Mouse (Mus musculus) intestine, embryonic 14.5 days (tissue): ENCODE data around the gene Ppm1n. TPM values are rescaled to one million over a fixed set of nuclear protein-coding genes. Genes with fewer than 3 reads are reported as not detected.

Source experiments
- ATAC-seq: fragments of 200-750 bp; cut with Nextera tagmentation; replicated peaks from 2 replicates; pipeline ENCODE4 v1.8.0; 2017; ENCODE audit warnings: low read depth, moderate number of reproducible peaks, moderate TSS enrichment, moderate library complexity; ENCODE audit not compliant: low FRiP score, low TSS enrichment
- DNase-seq: peaks from one replicate; pipeline ENCODE4 v3.0.0-alpha.2; 2018; ENCODE audit warnings: low spot score
- H3K27ac ChIP-seq: fragments of 300-500 bp; sonication (generic); 2 replicates; pipeline ENCODE4 v1.5.1; 2014; ENCODE audit warnings: low read depth, mild to moderate bottlenecking, control low read depth
- H3K27me3 ChIP-seq: fragments of 300-500 bp; sonication (generic); replicated peaks from 2 replicates; pipeline ENCODE4 v1.6.1; 2014; ENCODE audit warnings: low read length, control low read depth; ENCODE audit not compliant: control insufficient read depth, insufficient read depth
- H3K36me3 ChIP-seq: fragments of 300-500 bp; sonication (generic); 2 replicates; pipeline ENCODE4 v1.6.1; 2014; ENCODE audit warnings: low read length, control low read depth; ENCODE audit not compliant: control insufficient read depth, insufficient read depth
- H3K4me1 ChIP-seq: fragments of 300-500 bp; sonication (generic); replicated peaks from 2 replicates; pipeline ENCODE4 v1.6.1; 2014; ENCODE audit warnings: low read length, control low read depth, mixed read lengths; ENCODE audit not compliant: control insufficient read depth, insufficient read depth
- H3K4me2 ChIP-seq: fragments of 300-500 bp; sonication (generic); 2 replicates; pipeline ENCODE4 v1.6.1; 2014; ENCODE audit warnings: low read length
- H3K4me3 ChIP-seq: fragments of 300-500 bp; sonication (generic); 2 replicates; pipeline ENCODE4 v1.5.1; 2014; ENCODE audit warnings: low read depth, low read length, control low read depth, mixed read lengths
- H3K9ac ChIP-seq: fragments of 300-500 bp; sonication (generic); 2 replicates; pipeline ENCODE4 v1.6.1; 2014; ENCODE audit warnings: mild to moderate bottlenecking, low read length
- H3K9me3 ChIP-seq: fragments of 300-500 bp; sonication (generic); 2 replicates; pipeline ENCODE4 v1.6.1; 2016; ENCODE audit warnings: low read length, control low read depth; ENCODE audit not compliant: control insufficient read depth
- WGBS: fragments of 180-500 bp; shearing (Covaris S2); extraction: QIAGEN DNeasy Blood & Tissue Kit; methylation state at CpG from one replicate; pipeline ENCODE4 v1.1.7; 2014; 5-methylcytosine and 5-hydroxymethylcytosine counted together
- polyA plus RNA-seq: library from polyadenylated mRNA; unstranded; fragments of >200 nt; fragmentation: Nextera tagmentation; extraction: Ambion mirVana; gene quantifications from 2 replicates; pipeline ENCODE4 v1.2.1, GENCODE M21; 2014

The Ppm1n gene
- polyA plus RNA-seq, 1 experiment from 2014 or later = 0.14 TPM

DNA sequence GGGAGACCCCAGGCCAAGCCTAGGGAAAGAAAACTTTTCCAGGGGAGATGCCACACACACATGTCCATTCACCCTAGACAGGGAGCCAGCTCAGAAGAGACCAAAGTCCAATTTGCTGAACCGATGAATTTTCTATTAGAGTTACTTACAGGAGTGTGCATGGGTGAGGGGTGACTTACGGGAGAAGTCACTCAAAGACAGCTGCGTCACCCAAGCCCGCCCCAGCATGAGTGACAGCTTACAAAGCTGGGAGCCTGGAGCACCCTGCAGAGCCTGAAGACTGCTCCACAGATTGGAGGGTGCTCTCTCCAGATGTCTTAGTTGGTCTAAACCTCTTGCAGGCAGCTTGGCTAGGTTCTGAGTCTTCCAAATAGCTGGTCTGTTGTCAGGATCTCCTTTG, 32.1 kb upstream of the Ppm1n start:
- DNase-seq (no peak), ATAC-seq (no peak)
- Histone ChIP-seq H3K4me3 (no peak overlapping the region), H3K27me3 (peaks cover 18% of the 10 kb centered on the region), H3K4me1 (peaks cover 17% of the 10 kb centered on the region), H3K9ac (no peak overlapping the region), H3K36me3 (no peaks in the 10 kb centered on the region), H3K27ac (no peak overlapping the region), H3K4me2 (no peak overlapping the region), H3K9me3 (peaks cover 5% of the 10 kb centered on the region; the same call in 1 of the 2 replicates)
- WGBS = 36% methylated on average over 4 of the region's 4 CpGs

DNA sequence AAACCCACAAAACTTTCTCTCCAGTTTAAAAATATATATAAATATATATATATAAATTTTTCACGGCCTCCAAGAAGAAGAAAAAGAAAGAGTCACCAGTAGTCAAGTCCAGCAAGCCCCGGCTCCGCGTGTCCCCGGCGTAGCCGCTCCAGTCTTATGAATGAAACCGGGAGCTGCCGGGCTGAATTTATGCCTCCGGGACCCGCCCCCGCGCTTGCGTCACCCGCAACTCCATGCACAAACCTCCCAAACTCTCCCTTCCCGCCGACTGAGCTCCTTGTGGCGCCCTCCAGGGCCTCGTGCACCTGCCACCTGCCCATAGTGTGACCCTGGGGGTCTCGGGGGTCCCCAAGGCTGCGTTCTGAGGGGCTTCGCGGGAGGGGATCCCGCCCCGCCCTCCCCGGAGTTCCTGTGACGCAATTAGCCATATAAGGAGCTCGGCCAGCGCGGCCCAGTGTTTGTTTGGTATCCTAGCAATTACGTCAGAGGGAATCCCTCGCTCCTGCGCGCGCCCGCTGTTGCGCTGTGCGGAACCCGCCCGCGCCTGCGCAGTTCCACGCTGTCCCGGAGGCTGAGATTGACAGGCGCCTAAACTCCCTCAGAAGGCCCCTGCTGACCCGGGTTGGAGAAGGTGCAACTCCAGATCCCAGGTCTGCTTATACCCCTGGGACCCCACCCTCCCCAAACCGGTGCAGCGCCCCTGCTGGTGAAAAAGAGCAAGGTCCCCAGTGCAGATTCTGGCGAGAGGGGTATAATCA, 30.2 kb upstream of the Ppm1n start, which contains the start of gene Fosb:
Fosb (minus strand) TSS at position 168 of the 758 bp plus-strand sequence.
- Histone ChIP-seq H3K4me2 (peak within 1 kb of the TSS; percentile 100), H3K4me3 (peak within 1 kb of the TSS; percentile 55), H3K9me3 (peaks cover 5% of the 10 kb centered on the region; the same call in 1 of the 2 replicates), H3K27ac (peak within 1 kb of the TSS; percentile 47), H3K36me3 (no peaks in the 10 kb centered on the region), H3K4me1 (peaks cover 18% of the 10 kb centered on the region), H3K27me3 (peaks cover 28% of the 10 kb centered on the region), H3K9ac (peak within 1 kb of the TSS; percentile 41)
- under 1% methylated on average over 49 of the region's 49 CpGs for WGBS
- ATAC-seq = peak; percentile 82
- DNase-seq = peak; percentile 98

DNA sequence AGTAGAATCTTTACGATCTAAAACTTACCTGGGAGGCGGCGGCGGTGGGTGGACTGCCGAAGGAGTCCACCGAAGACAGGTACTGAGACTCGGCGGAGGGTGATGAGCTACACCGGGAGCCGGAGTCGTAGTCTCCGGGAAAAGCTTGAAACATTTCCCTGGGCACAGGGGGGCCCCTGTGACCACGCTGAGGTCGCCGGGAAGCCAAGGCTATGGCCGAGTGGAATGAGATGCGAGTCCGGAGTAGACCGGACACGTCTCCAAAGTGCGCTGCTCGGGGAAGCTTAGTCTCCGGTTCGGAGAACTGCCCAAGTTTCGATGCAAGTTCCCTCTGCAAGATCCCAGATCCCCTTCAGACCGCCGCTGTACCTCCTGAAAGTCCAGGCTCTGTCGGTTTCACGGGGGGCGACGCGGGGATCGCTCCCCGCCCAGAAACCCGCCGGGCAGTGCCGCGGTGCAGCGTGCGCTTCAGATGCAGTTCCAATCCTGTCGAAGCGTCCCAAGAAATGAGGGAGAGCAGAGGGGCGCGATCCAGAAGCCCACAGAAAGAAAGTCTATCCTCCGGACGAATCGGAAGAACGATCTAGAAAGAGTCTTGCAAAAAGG, 29.5 kb upstream of the Ppm1n start:
- peak overlapping the region; percentile 47 for H3K27ac ChIP-seq
- no peaks in the 10 kb centered on the region for H3K36me3 ChIP-seq
- H3K4me3 ChIP-seq = peak overlapping the region; percentile 55
- peak overlapping the region; percentile 41 for H3K9ac ChIP-seq
- H3K27me3 ChIP-seq = peaks cover 35% of the 10 kb centered on the region
- H3K4me1 ChIP-seq = peaks cover 24% of the 10 kb centered on the region
- H3K9me3 ChIP-seq = peaks cover 5% of the 10 kb centered on the region; the same call in 1 of the 2 replicates
- H3K4me2 ChIP-seq = peak overlapping the region; percentile 100
- DNase-seq = peak; percentile 69
- ATAC-seq = no peak
- WGBS = under 1% methylated on average over 48 of the region's 48 CpGs

DNA sequence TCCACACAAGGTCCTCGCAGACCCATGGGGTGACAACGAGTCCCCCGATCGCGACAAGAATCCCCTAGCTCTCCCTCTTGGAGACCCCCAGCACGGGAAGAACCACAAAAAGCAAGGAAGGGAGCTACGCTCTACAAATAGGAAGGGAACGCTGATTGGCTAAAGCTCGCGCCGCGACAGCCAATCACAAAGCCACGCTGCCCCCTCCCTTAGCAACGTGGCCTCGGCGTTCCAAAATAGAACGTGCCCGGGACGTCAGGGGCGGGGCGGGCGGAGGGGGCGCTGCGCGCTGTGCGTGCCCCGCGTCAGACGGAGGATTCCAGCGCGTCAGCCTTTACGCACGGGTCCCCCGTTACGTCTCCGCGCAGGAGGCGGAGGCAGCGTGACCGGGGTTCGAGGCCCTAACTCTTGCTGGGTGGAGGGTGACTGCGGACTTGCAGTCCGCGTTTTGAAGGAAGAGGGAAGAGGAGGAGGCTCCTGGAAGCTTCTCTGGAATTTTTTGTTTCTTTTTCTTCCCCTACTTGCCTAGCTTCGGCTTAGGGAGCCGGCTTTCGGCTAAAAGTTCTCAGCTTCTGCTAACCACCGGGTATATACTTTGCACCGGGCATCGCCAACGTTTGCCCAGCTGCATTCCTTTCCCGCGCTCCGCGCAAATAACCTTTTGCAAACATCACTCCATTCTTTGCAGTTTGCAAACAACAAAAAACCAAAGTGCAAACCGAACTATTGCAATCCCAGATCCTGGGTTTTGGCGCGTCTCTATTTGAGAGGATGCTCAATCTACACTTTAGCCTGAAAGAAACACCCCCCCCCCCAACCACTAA, 28.8 kb upstream of the Ppm1n start:
- Histone ChIP-seq H3K27me3 (peaks cover 42% of the 10 kb centered on the region), H3K9me3 (peaks cover 5% of the 10 kb centered on the region; the same call in 1 of the 2 replicates), H3K9ac (peak overlapping the region; percentile 41), H3K4me1 (peaks cover 24% of the 10 kb centered on the region), H3K36me3 (no peaks in the 10 kb centered on the region), H3K27ac (peak overlapping the region; percentile 72), H3K4me3 (peak overlapping the region; percentile 55), H3K4me2 (peak overlapping the region; percentile 100)
- under 1% methylated on average over 57 of the region's 58 CpGs for WGBS
- DNase-seq = peak; percentile 97
- peak; percentile 87 for ATAC-seq

DNA sequence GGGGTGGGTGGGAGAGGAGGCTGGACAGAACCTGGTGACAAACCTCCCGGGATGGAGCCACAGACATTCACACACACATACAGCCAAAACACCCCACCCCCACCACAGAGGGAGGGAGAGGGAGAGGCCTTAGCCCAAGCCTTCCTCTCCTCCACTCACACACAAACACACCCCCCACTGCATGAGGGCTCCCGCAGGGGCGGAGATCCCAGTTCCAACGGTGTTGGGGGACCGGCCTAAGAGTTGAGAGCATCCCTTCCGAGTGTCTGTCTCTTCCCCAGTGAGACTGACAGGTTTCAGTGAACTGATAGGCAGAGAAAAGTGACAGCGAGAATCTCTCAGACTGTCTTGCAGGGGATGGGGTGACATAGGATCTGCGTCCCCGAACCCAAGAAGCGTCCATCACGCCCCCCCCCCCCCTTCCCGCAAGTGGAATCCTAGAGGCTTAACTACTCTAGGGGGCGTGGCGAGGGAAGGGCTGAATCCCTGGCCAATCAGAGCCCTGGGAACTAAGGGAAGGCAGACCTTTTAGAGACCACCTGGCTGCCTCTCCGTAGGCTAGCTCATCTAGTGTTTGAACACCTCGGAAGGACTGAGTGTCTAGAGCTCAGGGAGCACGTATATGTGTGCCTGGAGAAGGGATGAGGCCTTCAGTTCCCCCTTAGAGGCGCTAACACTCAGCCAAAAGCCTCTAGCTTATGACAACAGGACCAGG, 28.0 kb upstream of the Ppm1n start:
- H3K27ac ChIP-seq = peak overlapping the region; percentile 72
- peaks cover 24% of the 10 kb centered on the region for H3K4me1 ChIP-seq
- peak overlapping the region; percentile 100 for H3K4me2 ChIP-seq
- ATAC-seq (peak; percentile 67), DNase-seq (no peak)
- 2% methylated on average over 17 of the region's 18 CpGs for WGBS
- peaks cover 45% of the 10 kb centered on the region for H3K27me3 ChIP-seq
- no peaks in the 10 kb centered on the region for H3K36me3 ChIP-seq
- peaks cover 5% of the 10 kb centered on the region; the same call in 1 of the 2 replicates for H3K9me3 ChIP-seq
- peak overlapping the region; percentile 41 for H3K9ac ChIP-seq
- peak overlapping the region; percentile 55 for H3K4me3 ChIP-seq

DNA sequence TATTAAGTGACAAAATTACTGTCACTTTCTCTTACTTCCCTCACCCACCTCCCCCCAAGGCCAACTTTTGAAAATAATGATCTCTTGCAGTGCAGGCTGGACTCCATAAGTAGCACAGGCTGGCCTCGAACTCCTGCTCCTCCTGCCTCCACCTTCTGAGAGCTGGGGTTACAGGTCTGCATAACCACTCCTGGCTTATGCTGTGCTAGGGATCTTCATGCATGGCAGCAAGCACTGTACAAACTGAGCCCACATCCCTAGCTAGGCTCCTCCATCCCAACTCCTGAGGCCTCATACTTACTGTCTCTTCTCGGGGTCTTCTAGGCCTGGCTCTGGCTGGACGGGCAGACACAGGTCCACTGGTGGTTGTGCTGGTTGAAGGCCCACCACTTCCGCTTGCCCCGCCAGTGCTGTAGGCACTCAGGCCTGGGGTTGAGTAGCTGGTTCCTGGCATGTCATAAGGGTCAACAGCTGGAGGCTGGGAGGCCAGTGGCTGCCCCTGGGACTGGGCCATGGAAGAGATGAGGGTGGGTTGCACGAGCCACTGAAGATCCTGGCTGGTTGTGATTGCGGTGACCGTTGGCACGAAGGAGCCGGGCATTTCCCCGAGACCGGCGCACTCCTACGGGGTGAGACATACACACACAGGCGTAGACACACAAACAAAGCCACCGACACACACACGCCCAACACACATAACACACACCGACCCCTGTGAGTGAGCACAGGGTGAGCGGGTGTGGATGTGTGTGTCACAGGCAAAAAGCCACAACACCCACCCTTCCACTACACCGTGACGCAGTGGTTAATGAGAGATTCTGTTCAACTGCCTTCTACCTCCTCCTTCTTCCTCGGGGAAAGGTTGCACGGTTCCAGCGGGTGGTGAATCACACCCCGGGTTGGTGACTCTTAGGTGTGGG, 27.2 kb upstream of the Ppm1n start:
- Histone ChIP-seq H3K9ac (no peak overlapping the region), H3K4me2 (peak overlapping the region; percentile 100), H3K27me3 (peaks cover 50% of the 10 kb centered on the region), H3K4me1 (peaks cover 24% of the 10 kb centered on the region), H3K4me3 (no peak overlapping the region), H3K9me3 (no peaks in the 10 kb centered on the region), H3K27ac (no peak overlapping the region), H3K36me3 (no peaks in the 10 kb centered on the region)
- DNase-seq (no peak), ATAC-seq (no peak)
- WGBS = 70% methylated on average over 25 of the region's 25 CpGs

DNA sequence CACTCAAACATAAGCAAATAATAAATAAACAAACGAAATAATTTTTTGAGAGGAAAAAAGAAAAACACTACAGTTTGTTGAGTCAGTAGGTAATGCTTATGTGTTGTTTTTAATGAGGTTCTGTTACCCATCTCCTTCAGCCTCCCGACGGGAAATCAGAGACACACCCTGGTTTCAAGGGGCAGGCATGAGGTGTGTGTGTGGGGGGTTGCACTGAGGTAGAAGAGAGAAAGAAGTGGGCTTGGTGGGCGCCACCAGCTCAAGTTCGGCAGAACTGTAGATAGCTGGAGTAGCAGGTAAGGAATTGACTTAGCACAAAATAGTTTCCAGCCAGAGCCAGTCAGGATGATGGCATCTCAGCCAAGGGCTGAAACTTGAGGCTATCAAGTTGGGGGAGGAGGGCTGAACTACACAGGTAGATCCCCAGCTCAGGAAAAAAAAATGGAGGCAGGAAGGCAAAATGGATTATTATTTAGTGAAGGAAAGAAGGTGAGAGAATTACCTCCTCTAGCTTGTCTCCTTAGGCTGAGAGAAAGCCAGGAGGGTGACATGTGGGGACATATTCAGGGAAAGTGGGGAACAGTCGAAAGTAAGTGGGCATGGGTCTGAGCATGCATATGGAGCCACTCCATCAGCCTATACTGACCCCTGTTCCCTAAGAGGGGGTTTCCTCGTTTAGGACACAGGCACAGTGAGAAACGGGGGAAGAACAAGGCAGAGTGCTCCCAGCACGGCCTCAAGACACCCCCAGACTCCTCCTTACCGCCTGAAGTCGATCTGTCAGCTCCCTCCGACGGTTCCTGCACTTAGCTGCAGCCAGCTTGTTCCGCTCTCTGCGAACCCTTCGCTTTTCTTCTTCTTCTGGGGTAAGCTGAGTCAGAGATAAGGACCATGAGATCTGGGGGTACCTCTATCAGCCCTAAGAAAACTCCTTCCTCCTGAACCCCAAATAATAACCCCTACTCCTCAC, 26.2 kb upstream of the Ppm1n start:
- Histone ChIP-seq H3K4me1 (peaks cover 26% of the 10 kb centered on the region), H3K27me3 (peaks cover 57% of the 10 kb centered on the region)
- 53% methylated on average over 16 of the region's 16 CpGs for WGBS

More for the DNA sequence above, 26.2 kb upstream of the Ppm1n start:
- ATAC-seq (no peak), DNase-seq (no peak)
- Histone ChIP-seq H3K27ac (no peak overlapping the region), H3K36me3 (no peaks in the 10 kb centered on the region), H3K4me3 (no peak overlapping the region), H3K9me3 (no peaks in the 10 kb centered on the region), H3K4me2 (no peak overlapping the region), H3K9ac (no peak overlapping the region)
